Mouse (Mus musculus): Measurements from ENCODE around the gene Gtf3c3. TPM values are rescaled to one million over a fixed set of nuclear protein-coding genes. Genes with fewer than 3 reads are reported as not detected.

Gene Gtf3c3
- polyA plus RNA-seq, 1 experiment from 2014 or later, result 17.1 TPM

Other genes with a start within 250 kb of the Gtf3c3 start
- 0.64 and 0.85 TPM in 2 replicates for gene Hecw2, start 243.8 kb downstream of the Gtf3c3 start, polyA plus RNA-seq (2015; fragmentation: Nextera tagmentation; extraction: Ambion mirVana)
- 0.18 and 0.22 TPM in 2 replicates for gene Ccdc150, start 188.3 kb downstream of the Gtf3c3 start, polyA plus RNA-seq (2015; fragmentation: Nextera tagmentation; extraction: Ambion mirVana)
- gene Pgap1, start 118.7 kb upstream of the Gtf3c3 start, polyA plus RNA-seq (2015; fragmentation: Nextera tagmentation; extraction: Ambion mirVana), result 0.82 and 0.87 TPM in 2 replicates

Measured in thymus, postnatal 0 days (tissue).